14 mouse cellular contexts compared by ENCODE assay signal in the genomic region with DNA sequence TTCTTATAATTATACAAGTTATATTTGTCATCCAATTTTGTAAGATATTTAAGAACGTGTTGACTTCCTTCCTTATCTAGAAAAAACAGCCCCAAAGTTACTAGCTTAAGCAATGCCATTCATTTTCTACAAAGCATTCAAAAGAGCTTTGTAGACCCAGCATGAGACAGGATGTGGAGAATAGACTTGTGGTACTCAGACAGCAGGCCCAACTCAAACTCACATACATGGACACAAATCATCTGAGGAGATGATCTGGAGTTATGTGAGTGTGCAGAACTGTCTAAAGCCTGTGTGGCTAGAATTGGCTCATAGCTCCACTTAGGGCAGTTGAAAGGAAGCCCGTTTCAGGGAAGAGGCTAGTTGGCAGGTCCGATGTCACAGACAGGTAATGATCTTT.
"Had no signal": no experiment of that assay in that cellular context is flagged by ENCODE, and none has a peak within 500 bp of the region (broad histone marks: within the 10 kb centered on the region; RNA-seq: fewer than 3 reads in every experiment).

No protein-coding gene starts in this region.

- H3K4me3 ChIP-seq: layer of hippocampus, adult 2 months; limb, embryonic 13.5 days; myocyte; neural tube, embryonic 12.5 days had no signal

- H3K9ac ChIP-seq: limb, embryonic 13.5 days; liver, embryonic 14.5 days; neural tube, embryonic 12.5 days had no signal

- H3K4me2 ChIP-seq: limb, embryonic 13.5 days; neural tube, embryonic 12.5 days had no signal

- ATAC-seq: inflammation-experienced regulatory T-cells, adult 6 months; intestine, postnatal 0 days had no signal

- H3K9me3 ChIP-seq: limb, embryonic 13.5 days; neural tube, embryonic 12.5 days had no signal

- H3K36me3 ChIP-seq: limb, embryonic 13.5 days; neural tube, embryonic 12.5 days had no signal

- H3K27me3 ChIP-seq: limb, embryonic 13.5 days; neural tube, embryonic 12.5 days had no signal

- H3K27ac ChIP-seq: layer of hippocampus, adult 2 months; limb, embryonic 13.5 days; liver, embryonic 14.5 days; neural tube, embryonic 12.5 days; stomach, postnatal 0 days had no signal

- H3K4me1 ChIP-seq: limb, embryonic 13.5 days; neural tube, embryonic 12.5 days had no signal

- DNase-seq: kidney, adult 8-10 months; kidney, postnatal 10 days; kidney, postnatal 4 days; left cerebral cortex, postnatal 4 days; midbrain, embryonic 14.5 days; thymus, postnatal 14 days had no signal
